Mouse (Mus musculus): ENCODE measurements around the gene Birc5. TPM values are rescaled to one million over a fixed set of nuclear protein-coding genes. Genes with fewer than 3 reads are reported as not detected.

Gene Birc5
- polyA plus RNA-seq, 1 experiment, result 11.6 TPM

DNA sequence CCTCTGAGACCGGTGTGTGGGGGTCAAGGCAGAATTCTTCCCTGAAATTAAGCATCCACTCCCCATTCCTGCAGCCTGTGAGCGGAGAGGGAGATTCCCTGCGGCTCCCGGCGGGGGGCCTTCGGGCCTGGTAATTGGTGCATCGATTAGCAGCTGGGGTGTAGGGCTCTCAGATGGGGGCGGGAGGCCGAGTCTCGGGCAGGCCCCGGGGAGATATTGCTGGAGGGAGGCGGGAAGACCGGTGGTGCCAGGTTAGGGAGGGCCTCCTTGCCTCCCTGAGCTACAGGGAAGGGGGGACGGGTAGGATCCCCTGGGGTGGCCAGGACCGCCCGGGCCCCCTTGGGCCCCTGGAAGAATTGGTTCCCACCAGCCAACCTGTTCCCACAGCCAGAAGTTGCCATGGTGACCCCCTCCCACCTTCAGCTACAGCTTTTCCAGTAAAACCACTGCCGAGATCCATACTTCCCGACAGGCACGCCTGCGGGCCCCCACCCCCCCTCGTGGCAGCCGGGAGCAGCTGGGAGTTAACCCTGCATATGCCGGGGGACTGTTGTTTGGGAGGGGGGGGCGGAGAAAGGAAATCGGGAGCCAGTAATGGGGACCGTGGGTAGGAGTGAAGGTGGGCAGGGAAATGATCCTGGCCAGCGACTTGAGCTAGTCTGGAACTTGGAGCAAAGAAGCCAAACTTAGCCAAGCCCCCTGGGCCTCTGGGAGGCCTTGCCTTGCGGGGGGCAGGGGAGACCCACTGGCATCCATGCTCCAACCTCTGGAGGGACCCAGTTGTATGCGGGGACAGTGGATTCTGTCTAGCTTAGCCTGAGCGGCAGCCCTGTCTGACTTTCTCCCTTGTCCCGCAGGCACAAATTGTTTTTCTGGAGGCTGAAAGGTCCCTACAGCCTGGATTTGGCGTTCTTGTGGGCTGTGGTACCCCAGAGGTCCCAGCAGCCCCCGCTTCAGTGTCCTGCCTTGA, 40.1 kb downstream of the Birc5 start:
- DNase-seq (ENCODE audit: low read depth in 1 of 2, low spot score in 2 of 2), result no peak
- Histone ChIP-seq H3K36me3 (ENCODE audit: control insufficient read depth, insufficient read depth, low read length) (no peaks in the 10 kb centered on the region), H3K27ac (ENCODE audit: insufficient read depth, low read length) (no peak overlapping the region), H3K4me3 (ENCODE audit: extremely low read depth, insufficient read depth, insufficient read length) (no peak overlapping the region), H3K27me3 (ENCODE audit: control insufficient read depth, insufficient read depth, low read length) (no peaks in the 10 kb centered on the region; the same call in 1 of the 2 replicates), H3K4me1 (ENCODE audit: control insufficient read depth, insufficient read depth, insufficient read length) (peaks cover 4% of the 10 kb centered on the region; the same call in 1 of the 2 replicates)
- 75% methylated on average over 33 of the region's 33 CpGs for WGBS
- TF ChIP-seq POLR2A (IDR thresholded peaks at IDR 0.05; ENCODE audit: low read depth, low read length) (no peak), CTCF (IDR thresholded peaks at IDR 0.05; ENCODE audit: extremely low read depth, insufficient read depth, insufficient read length, insufficient replicate concordance) (no peak)

- DNase-seq (ENCODE audit: low read depth in 1 of 2, low spot score in 2 of 2), result no peak
- Histone ChIP-seq H3K27ac (ENCODE audit: insufficient read depth, low read length) (no peak overlapping the region), H3K36me3 (ENCODE audit: control insufficient read depth, insufficient read depth, low read length) (no peaks in the 10 kb centered on the region), H3K4me3 (ENCODE audit: extremely low read depth, insufficient read depth, insufficient read length) (no peak overlapping the region), H3K27me3 (ENCODE audit: control insufficient read depth, insufficient read depth, low read length) (no peaks in the 10 kb centered on the region; the same call in 1 of the 2 replicates), H3K4me1 (ENCODE audit: control insufficient read depth, insufficient read depth, insufficient read length) (peaks cover 4% of the 10 kb centered on the region; the same call in 1 of the 2 replicates)
- WGBS, result 42% methylated on average over 11 of the region's 11 CpGs
- TF ChIP-seq POLR2A (IDR thresholded peaks at IDR 0.05; ENCODE audit: low read depth, low read length), result no peak
- no peak for TF ChIP-seq CTCF (IDR thresholded peaks at IDR 0.05; ENCODE audit: extremely low read depth, insufficient read depth, insufficient read length, insufficient replicate concordance)
Observed at GRCm38 (mm10) chr11:117889887-117890340, 40.9 kb downstream of the Birc5 start.

DNA sequence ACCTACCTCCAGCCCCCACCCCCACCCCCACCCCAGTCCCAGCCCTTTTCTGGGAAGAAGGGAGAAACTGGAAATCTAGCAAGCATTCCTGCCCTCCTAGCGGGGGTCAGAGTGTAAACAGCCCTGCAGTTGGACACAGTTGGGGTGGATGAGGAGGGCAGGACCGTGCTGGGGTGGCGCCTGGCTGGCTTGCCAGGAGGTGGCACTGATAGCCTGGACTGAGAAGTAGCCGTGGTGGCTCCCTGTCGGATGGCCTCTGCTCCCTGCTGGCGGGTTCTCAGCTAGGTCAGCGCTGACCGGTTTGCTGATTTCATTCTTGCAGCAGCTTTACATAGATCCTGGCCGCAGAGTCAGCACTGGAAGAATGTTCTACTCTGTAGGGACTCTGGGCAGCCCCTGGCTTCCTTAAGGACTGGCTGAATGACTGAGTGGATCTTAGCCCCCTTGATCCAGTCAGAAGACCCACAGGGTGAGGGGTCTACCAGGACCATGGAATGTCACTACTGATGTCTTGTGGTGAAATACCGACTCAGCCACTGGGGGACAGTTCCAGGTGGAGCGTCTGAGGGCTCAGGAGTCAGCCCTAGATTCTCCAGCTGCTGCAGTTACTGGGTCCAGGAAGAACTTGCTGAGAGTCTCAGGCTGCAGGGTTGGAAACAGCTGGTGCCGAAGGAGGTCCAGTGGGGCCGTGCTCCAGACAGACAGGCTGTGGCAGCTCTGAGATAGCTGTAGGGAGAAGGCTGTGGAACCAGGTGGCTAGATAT, 41.6 kb downstream of the Birc5 start:
- Histone ChIP-seq H3K36me3 (ENCODE audit: control insufficient read depth, insufficient read depth, low read length) (no peaks in the 10 kb centered on the region), H3K4me1 (ENCODE audit: control insufficient read depth, insufficient read depth, insufficient read length) (peaks cover 4% of the 10 kb centered on the region; the same call in 1 of the 2 replicates), H3K27ac (ENCODE audit: insufficient read depth, low read length) (no peak overlapping the region), H3K27me3 (ENCODE audit: control insufficient read depth, insufficient read depth, low read length) (no peaks in the 10 kb centered on the region; the same call in 1 of the 2 replicates), H3K4me3 (ENCODE audit: extremely low read depth, insufficient read depth, insufficient read length) (no peak overlapping the region)
- no peak for TF ChIP-seq POLR2A (IDR thresholded peaks at IDR 0.05; ENCODE audit: low read depth, low read length)
- no peak for DNase-seq (ENCODE audit: low read depth in 1 of 2, low spot score in 2 of 2)
- WGBS, result 67% methylated on average over 13 of the region's 13 CpGs

- H3K4me3 ChIP-seq (ENCODE audit: extremely low read depth, insufficient read depth, insufficient read length), result no peak overlapping the region
- H3K36me3 ChIP-seq (ENCODE audit: control insufficient read depth, insufficient read depth, low read length), result no peaks in the 10 kb centered on the region
- TF ChIP-seq CTCF (IDR thresholded peaks at IDR 0.05; ENCODE audit: extremely low read depth, insufficient read depth, insufficient read length, insufficient replicate concordance), result no peak
- TF ChIP-seq POLR2A (IDR thresholded peaks at IDR 0.05; ENCODE audit: low read depth, low read length), result no peak
- no peak for DNase-seq (ENCODE audit: low read depth in 1 of 2, low spot score in 2 of 2)
- peaks cover 4% of the 10 kb centered on the region; the same call in 1 of the 2 replicates for H3K4me1 ChIP-seq (ENCODE audit: control insufficient read depth, insufficient read depth, insufficient read length)
- no peak overlapping the region for H3K27ac ChIP-seq (ENCODE audit: insufficient read depth, low read length)
- 23% methylated on average over 19 of the region's 19 CpGs for WGBS
- H3K27me3 ChIP-seq (ENCODE audit: control insufficient read depth, insufficient read depth, low read length), result no peaks in the 10 kb centered on the region; the same call in 1 of the 2 replicates
Observed at GRCm38 (mm10) chr11:117891581-117892175, 42.6 kb downstream of the Birc5 start.

- Histone ChIP-seq H3K36me3 (ENCODE audit: control insufficient read depth, insufficient read depth, low read length) (no peaks in the 10 kb centered on the region), H3K27ac (ENCODE audit: insufficient read depth, low read length) (no peak overlapping the region), H3K4me3 (ENCODE audit: extremely low read depth, insufficient read depth, insufficient read length) (no peak overlapping the region), H3K4me1 (ENCODE audit: control insufficient read depth, insufficient read depth, insufficient read length) (peaks cover 4% of the 10 kb centered on the region; the same call in 1 of the 2 replicates), H3K27me3 (ENCODE audit: control insufficient read depth, insufficient read depth, low read length) (no peaks in the 10 kb centered on the region; the same call in 1 of the 2 replicates)
- DNase-seq (ENCODE audit: low read depth in 1 of 2, low spot score in 2 of 2), result peak in 1 of 2 experiments; percentile 36
- 53% methylated on average over 6 of the region's 6 CpGs for WGBS
- TF ChIP-seq CTCF (IDR thresholded peaks at IDR 0.05; ENCODE audit: extremely low read depth, insufficient read depth, insufficient read length, insufficient replicate concordance) (no peak), POLR2A (IDR thresholded peaks at IDR 0.05; ENCODE audit: low read depth, low read length) (no peak)
Observed at GRCm38 (mm10) chr11:117892199-117892598, 43.1 kb downstream of the Birc5 start.

DNA sequence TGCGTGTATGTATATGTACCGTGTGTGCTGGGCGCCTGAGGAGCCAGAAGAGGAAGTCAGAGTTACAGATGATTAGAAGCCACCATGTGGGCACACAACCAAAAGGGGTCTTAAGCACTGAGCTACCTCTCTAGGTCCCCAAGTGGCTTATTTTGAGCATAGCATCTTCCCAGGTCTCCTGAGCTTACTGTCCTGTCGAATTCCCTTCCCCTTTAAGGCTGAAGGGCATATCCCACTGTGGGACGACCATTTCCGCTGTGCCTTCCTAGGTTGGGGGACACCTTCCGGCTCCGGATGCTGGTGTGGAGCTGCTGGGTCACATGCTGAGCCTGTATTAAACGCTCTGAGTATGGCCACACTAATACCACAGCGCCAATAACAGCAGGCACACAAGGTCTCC, 45.6 kb downstream of the Birc5 start:
- Histone ChIP-seq H3K4me3 (ENCODE audit: extremely low read depth, insufficient read depth, insufficient read length) (no peak overlapping the region), H3K36me3 (ENCODE audit: control insufficient read depth, insufficient read depth, low read length) (no peaks in the 10 kb centered on the region), H3K4me1 (ENCODE audit: control insufficient read depth, insufficient read depth, insufficient read length) (peaks cover 4% of the 10 kb centered on the region; the same call in 1 of the 2 replicates), H3K27me3 (ENCODE audit: control insufficient read depth, insufficient read depth, low read length) (no peaks in the 10 kb centered on the region; the same call in 1 of the 2 replicates), H3K27ac (ENCODE audit: insufficient read depth, low read length) (no peak overlapping the region)
- DNase-seq (ENCODE audit: low read depth in 1 of 2, low spot score in 2 of 2), result no peak
- whole genome bisulfite sequencing, result 65% methylated on average over 10 of the region's 10 CpGs
- no peak for TF ChIP-seq POLR2A (IDR thresholded peaks at IDR 0.05; ENCODE audit: low read depth, low read length)
- TF ChIP-seq CTCF (IDR thresholded peaks at IDR 0.05; ENCODE audit: extremely low read depth, insufficient read depth, insufficient read length, insufficient replicate concordance), result no peak

All from spleen, adult 2 months (tissue).